Mouse (Mus musculus) neural tube, embryonic 15.5 days (tissue): ENCODE measurements around the gene Gm21731. TPM values are rescaled to one million over a fixed set of nuclear protein-coding genes. Genes with fewer than 3 reads are reported as not detected.
"Not testable (repeated sequence)": the region's sequence is repeated elsewhere in the genome, so short reads cannot be mapped to it uniquely, and the experiment has no call there.

Experiments used
- ATAC-seq: fragments of 200-750 bp; cut with Nextera tagmentation; 2 replicates; pipeline ENCODE4 v1.8.0; 2017; ENCODE audit warnings: mild to moderate bottlenecking, moderate TSS enrichment, moderate library complexity; ENCODE audit not compliant: low FRiP score
- H3K27ac ChIP-seq: fragments of 300-500 bp; sonication (generic); replicated peaks from 2 replicates; pipeline ENCODE4 v1.5.1; 2015; ENCODE audit warnings: mild to moderate bottlenecking, inconsistent platforms
- H3K27me3 ChIP-seq: fragments of 300-500 bp; sonication (generic); replicated peaks from 2 replicates; pipeline ENCODE4 v1.6.1; 2015; ENCODE audit warnings: inconsistent platforms
- H3K36me3 ChIP-seq: fragments of 300-500 bp; sonication (generic); 2 replicates; pipeline ENCODE4 v1.6.1; 2015; ENCODE audit warnings: inconsistent platforms
- H3K4me1 ChIP-seq: fragments of 300-500 bp; sonication (generic); 2 replicates; pipeline ENCODE4 v1.6.1; 2015; ENCODE audit warnings: inconsistent platforms
- H3K4me2 ChIP-seq: fragments of 300-500 bp; sonication (generic); 2 replicates; pipeline ENCODE4 v1.6.1; 2015; ENCODE audit warnings: inconsistent platforms, mild to moderate bottlenecking, moderate library complexity
- H3K4me3 ChIP-seq: fragments of 300-500 bp; sonication (generic); replicated peaks from 2 replicates; pipeline ENCODE4 v1.5.1; 2015; ENCODE audit warnings: mild to moderate bottlenecking, inconsistent platforms
- H3K9ac ChIP-seq: fragments of 300-500 bp; sonication (generic); replicated peaks from 2 replicates; pipeline ENCODE4 v1.6.1; 2015; ENCODE audit warnings: mild to moderate bottlenecking, inconsistent platforms
- H3K9me3 ChIP-seq: fragments of 300-500 bp; sonication (generic); replicated peaks from 2 replicates; pipeline ENCODE4 v1.6.1; 2016; ENCODE audit warnings: inconsistent platforms
- WGBS: fragments of 180-500 bp; shearing (Covaris S2); methylation state at CpG from one replicate; pipeline ENCODE4 v1.1.7; 2015; ENCODE audit warnings: mixed read lengths; 5-methylcytosine and 5-hydroxymethylcytosine counted together
- polyA plus RNA-seq: library from polyadenylated mRNA; unstranded; fragments of >200 nt; fragmentation: Nextera tagmentation; extraction: Ambion mirVana; gene quantifications from 2 replicates; pipeline ENCODE4 v1.2.1, GENCODE M21; 2015

Gm21731 gene
- polyA plus RNA-seq, 1 experiment from 2014 or later, result not detected

DNA sequence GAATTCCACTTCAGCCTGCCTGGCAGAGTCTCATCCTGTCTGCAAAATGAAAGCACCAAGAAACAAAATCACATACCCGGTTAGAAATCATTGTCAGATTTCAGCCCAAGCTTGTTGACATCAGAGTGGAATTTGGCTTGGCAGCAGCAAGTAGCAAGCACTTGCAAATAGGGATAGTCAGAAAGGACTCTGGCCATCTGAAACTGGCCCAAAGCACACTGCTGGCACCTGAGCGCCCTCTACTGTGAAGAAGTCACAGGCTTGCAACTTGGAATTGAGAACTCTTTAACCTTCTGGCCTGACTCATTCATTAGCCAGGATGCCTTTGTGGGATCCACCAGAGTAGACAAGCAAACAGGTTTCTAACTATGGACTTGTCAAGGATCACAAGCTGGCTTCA lies 38.9 kb downstream of the Gm21731 start:
- not testable (repeated sequence) for H3K27ac ChIP-seq, H3K9ac ChIP-seq, H3K9me3 ChIP-seq, H3K36me3 ChIP-seq, H3K4me3 ChIP-seq, H3K27me3 ChIP-seq, H3K4me1 ChIP-seq, ATAC-seq, H3K4me2 ChIP-seq
- 26% methylated on average over 2 of the region's 2 CpGs for WGBS

DNA sequence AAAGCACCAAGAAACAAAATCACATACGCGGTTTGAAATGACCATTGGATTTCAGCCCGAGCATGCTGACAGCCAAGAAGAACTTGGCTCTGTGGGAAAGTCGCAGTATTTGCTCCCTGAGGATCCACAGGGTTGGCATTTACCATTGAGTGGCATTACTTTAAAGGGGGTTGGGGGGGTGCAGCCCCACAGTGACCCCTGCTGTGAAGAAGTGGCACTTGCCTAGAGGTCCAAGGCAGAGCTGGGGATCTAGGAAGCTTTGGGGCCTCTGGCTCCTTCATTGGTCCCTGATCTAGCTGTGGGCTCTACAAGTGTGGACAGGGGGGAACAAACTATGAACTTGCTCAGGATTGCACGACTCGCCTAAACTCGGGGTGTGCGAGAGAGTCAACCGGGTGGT lies 39.9 kb downstream of the Gm21731 start:
- H3K9ac ChIP-seq, result no peak overlapping the region
- no peak overlapping the region for H3K4me2 ChIP-seq
- no peaks in the 10 kb centered on the region for H3K9me3 ChIP-seq
- ATAC-seq, result no peak
- H3K4me3 ChIP-seq, result no peak overlapping the region
- no peaks in the 10 kb centered on the region for H3K4me1 ChIP-seq
- no peak overlapping the region for H3K27ac ChIP-seq
- WGBS, result 94% methylated on average over 9 of the region's 9 CpGs
- H3K36me3 ChIP-seq, result no peaks in the 10 kb centered on the region
- no peaks in the 10 kb centered on the region for H3K27me3 ChIP-seq

Other genes starting within 250 kb of the Gm21731 start
- not detected in 2 replicates for gene Gm36079, start 212.1 kb upstream of the Gm21731 start, polyA plus RNA-seq
- not detected in 2 replicates for gene Gm21188, start 186.9 kb upstream of the Gm21731 start, polyA plus RNA-seq
- gene Gm20767, start 98.9 kb upstream of the Gm21731 start, polyA plus RNA-seq, result not detected in 2 replicates
- not detected in 2 replicates for gene Gm21818, start 66.7 kb upstream of the Gm21731 start, polyA plus RNA-seq
- not detected in 2 replicates for gene Gm21762, start 23.2 kb upstream of the Gm21731 start, polyA plus RNA-seq
- not detected in 2 replicates for gene AF067061, start 24.0 kb downstream of the Gm21731 start, polyA plus RNA-seq
- 0.18 and 2.3 TPM in 2 replicates for gene BC147527, start 61.3 kb downstream of the Gm21731 start, polyA plus RNA-seq
- gene Tcstv3, start 77.8 kb downstream of the Gm21731 start, polyA plus RNA-seq, result not detected in 2 replicates